Mouse (Mus musculus): ENCODE measurements at regions not wholly inside any gene's neighbourhood (a gene's known extent, or its start where the extent isn't known, plus 50 kb on each side); places are given as distances from the start of the nearest gene placed in this dataset.

DNA sequence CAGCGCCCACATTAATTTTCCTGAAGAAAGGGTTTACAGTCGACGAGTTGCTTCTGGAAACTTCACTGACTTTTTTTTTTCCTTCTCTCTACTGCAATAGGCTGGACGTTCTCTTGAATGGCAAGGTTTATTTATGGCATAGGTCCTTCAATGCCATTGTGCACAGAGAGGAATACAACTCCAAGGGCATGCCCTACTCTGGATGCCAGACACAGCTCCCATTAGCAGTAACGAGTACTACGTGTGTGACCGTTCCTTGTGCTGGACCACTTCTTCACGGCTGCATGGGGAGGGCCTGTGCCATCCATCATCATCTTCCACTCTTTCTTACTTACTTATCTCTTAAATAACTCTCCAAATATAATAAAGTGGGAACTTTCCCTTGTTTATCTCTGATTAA, 1472.1 kb downstream of the Slc22a22 start:
- no peak for DNase-seq (ENCODE audit: low spot score in 2 of 2)
- intact Hi-C loops (cut with DNase I), result no loop called here

DNA sequence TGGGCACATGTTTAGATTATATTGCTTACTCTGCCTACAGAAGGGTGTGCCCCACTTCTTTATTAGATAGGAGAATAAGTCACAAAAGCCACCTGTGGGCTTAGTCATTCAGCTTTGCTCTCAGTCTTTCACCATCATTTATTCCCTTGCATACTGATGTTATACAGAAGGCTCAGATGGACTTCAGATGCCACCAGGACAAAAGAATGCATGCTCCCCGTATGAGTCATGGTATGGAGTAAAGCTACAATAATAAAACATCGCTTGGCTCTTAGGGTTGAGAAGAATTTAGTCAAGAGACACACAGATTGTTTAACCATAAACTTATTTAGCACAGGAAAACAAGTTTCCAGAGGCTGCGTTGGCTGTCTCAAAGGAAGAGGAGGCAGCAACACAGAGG, 1473.5 kb downstream of the Slc22a22 start:
- intact Hi-C loops (cut with DNase I), result no loop called here
- no peak for DNase-seq (ENCODE audit: low spot score in 2 of 2)

DNA sequence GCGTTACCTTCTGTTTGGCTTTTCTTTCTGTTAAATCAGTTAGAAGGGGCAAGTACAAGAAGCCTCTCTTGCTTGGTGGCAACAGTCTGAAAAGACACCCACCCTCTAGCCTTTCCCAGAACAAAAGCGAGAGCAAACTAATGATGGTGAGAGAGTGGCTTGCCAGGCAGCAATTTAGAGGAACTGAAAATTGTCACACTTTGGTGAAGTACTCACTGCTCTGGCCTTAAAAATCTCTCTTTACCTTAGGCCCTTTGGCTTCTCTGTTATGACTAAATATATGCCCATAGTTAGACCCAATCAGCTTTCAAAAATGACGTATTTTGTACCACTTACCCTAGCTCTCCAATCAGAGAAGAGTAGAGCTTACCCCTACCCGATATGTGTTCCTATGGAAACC, 1477.8 kb downstream of the Slc22a22 start:
- intact Hi-C loops (cut with DNase I), result no loop called here
- no peak for DNase-seq (ENCODE audit: low spot score in 2 of 2)

DNA sequence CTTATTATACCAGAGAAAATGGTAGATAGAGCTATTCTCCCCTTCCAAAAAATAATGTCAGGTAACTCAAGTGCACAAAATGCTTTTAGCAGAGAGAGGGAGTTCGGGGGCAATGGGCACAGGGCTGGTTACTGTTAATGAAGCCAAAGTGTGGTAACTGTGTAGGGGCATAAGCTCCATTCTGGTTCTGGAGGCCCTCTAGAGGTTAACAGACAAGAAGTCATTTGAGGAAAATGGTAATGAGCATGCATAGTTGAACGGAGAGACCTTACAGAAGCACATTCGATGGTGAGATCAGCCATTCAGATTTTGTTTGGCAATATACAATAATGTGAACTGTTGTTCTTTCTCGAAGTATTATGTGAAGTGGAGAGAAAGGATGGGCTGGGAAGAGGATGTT, 1479.4 kb downstream of the Slc22a22 start:
- intact Hi-C loops (cut with DNase I), result no loop called here

DNA sequence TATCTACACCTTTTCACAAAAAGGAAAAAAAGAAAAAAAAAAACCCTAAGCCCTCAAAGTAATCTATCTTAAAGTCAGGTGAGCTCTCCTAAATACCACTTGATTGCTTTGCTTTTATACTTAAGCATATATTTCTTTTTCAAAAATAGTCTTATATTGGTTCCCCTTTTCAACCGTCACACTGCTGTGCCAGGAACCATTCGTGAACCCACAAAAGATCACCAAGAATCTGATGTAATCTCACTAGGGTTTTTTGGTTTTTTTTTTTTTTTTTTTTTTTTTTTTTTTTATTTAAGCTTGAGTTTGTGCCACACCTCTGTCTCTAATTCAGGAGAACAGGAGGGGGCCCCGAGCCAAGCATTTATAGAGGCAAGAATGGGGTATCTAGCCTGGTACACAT, 1482.7 kb downstream of the Slc22a22 start:
- DNase-seq (ENCODE audit: low spot score in 2 of 2), result no peak
- intact Hi-C loops (cut with DNase I), result no loop called here

More for the DNA sequence above, 1479.4 kb downstream of the Slc22a22 start:
- no peak for DNase-seq (ENCODE audit: low spot score in 2 of 2)

DNA sequence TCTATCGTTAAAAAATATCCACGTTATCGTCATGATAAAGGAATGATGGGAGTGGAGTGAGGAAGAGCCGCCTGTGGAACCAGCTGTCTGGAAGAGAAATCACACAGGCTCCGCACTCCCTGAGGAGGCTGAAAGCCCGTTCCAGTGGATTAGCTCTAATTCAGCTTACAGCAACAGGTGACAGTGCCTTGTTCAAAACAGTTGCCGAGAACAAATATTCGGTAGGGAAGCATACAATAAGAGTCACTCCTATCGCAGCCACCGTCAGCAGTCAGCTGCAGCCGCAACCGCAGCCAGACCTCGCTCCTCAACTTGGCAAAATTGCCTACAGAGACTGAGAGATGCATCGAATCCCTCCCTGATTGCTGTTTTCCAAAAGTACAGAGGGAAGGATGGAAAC, 1501.6 kb downstream of the Slc22a22 start:
- DNase-seq (ENCODE audit: low spot score in 2 of 2), result no peak
- intact Hi-C loops (cut with DNase I), result loop anchor here (5.0 kb wide), 1 partner anchor 49 kb away; no protein-coding TSS in a partner anchor

DNA sequence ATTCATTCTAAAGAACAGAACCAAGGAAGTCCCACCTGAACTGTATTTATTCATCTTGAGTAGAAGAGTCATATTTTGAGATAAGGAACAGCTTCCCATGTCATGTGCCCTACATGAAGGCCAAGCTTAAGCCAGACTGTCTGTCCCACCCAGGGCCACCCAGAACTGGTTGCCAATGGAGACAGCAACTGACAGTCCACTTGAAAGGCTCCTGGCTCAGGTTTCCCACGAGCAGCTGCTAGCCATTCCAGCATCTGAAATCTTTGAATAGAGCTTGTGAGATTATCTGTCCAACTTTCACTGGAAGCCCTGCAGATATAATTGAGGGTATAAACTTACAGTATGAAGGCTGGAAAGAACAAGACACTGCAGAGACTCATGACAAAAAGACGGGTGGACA, 1510.6 kb downstream of the Slc22a22 start:
- DNase-seq (ENCODE audit: low spot score in 2 of 2), result no peak
- intact Hi-C loops (cut with DNase I), result no loop called here

DNA sequence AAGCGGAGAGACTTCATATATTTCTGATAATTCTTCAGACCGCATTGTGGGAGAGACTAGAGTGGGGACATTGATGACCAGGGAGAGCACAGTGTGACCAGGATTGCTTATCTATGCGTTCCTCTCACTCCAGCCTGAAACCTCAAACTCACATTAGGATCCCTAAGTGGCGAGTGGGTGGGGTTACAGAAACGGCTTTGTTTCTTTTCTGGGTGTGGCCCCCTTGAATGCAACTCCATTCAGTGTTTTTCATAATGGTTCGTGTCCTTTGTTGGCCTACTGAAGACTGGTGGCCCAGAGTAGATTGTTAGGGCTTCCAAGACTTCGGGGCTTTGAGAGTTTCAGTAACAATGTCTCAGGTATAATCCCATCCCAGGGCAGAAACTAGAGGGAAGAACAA, 1512.1 kb downstream of the Slc22a22 start:
- no peak for DNase-seq (ENCODE audit: low spot score in 2 of 2)
- intact Hi-C loops (cut with DNase I), result no loop called here

DNA sequence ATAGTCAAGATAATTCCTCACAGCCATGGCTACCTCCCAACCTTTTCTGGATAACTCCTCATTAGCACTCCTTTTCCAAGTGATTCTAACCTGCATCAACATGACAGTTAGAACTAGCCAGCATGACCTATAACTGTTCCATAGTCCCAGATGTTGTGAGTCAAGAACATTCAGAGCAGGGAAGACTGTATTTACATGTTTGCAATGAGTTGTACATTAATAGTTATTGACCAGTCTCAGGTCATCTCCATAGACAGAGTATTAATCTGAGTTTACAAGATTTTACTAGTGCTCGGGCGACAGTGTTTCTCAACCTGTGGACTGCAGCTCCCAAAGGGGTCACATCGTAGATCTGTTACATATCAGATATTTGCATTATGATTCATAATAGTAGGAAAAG, 1515.3 kb downstream of the Slc22a22 start:
- no peak for DNase-seq (ENCODE audit: low spot score in 2 of 2)
- intact Hi-C loops (cut with DNase I), result no loop called here
